Mouse (Mus musculus) granulocyte monocyte progenitor cell, adult 5-6 weeks (primary cell): ENCODE measurements around the gene Stxbp4. TPM values are rescaled to one million over a fixed set of nuclear protein-coding genes. Genes with fewer than 3 reads are reported as not detected.

Source experiments
- ATAC-seq: replicated peaks from 2 replicates; pipeline ENCODE4 v1.8.0; 2016; ENCODE audit warnings: mild to moderate bottlenecking, moderate TSS enrichment, inconsistent platforms; ENCODE audit not compliant: poor library complexity, severe bottlenecking
- total RNA-seq, 2 experiments: library from RNA; stranded (forward) in 1 of 2; stranded (reverse) in 1 of 2; fragments of 200-712, 200-1000 nt in 1 of 2; fragments of >200 nt in 1 of 2; fragmentation: Nextera tagmentation in 1 of 2; gene quantifications; 2 replicates each; pipeline ENCODE4 v1.2.3; 2014 to 2017

The Stxbp4 gene
- total RNA-seq, 2 experiments from 2014 or later: 5.4 to 6.4 TPM

DNA sequence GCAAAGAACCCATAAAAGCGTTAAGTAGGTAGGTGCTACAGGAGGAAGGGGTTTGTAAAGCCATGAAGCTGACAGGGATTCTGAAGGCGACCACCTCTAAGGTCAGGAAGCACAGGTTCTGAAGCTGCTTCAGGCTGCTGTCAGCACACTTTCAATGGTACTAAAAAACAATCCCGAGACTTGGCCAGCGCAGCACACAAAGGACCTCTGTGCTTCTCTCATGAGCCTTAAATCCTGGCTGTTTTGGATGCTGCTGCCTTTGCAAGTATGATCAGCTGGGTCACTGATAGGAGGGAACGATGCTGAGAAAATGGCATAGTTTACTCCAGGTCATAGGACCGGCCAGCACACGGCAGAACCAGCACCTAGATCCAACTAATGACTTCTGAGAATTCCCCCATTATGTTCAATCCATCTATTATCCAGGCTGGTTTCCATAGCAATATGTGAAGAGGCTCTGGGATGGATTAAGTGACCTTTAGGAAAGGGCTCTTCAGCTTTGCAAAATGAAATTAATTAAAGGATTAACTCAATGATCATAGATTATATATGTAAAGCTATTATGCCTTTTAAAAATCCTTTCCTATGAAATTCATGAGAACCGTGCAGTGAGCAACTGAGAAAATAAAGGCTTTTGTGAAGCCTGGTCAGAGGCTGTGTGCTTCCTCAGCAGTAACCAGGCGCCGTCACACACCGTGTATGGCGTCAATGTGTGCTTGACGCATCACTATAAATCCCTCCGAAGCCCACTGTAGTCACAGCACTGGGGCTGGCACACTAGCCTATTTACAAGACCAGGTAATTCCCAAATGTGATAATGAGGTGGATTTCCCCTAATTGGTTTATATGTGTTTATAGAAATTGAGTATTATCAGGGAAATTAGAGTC is 152.9 kb downstream of the Stxbp4 start:
- ATAC-seq: no peak

DNA sequence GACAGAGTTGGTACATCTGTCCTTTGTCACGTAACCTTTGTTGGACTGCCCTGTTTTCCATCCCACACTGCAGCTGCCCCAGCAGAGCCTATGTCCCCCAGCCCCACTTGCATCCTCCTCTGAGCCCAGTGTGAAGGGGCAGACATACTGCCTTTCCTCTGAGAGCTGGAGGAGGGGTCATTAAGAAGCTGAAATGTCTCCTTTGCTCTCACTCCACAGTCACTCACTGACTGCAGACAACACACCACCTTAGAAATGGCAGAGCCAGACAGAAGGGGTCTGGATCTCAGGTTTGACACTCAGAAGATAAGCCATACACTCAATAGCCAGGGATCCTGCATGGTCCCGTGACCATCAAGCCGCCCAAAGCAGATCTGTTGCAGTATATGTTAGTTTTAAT is 154.1 kb downstream of the Stxbp4 start:
- ATAC-seq: no peak

DNA sequence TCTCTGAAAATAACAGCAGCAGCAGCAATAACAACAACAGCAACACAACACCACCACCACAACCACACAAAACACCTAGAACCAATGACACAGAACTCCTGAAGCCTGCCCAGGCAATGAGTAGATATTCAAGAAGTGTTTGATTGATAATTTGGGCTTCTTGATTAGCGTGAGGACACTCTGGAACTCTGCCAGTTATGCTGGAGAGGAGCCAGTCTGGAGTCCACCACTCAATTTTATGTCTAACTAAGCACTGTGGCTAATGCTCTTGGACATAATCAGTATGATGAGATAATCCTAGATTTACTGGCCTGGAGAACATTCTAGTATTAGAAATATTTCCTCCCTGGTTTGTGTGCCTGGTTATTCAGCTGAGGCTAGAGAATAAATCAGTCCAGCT is 156.1 kb downstream of the Stxbp4 start:
- no peak for ATAC-seq

DNA sequence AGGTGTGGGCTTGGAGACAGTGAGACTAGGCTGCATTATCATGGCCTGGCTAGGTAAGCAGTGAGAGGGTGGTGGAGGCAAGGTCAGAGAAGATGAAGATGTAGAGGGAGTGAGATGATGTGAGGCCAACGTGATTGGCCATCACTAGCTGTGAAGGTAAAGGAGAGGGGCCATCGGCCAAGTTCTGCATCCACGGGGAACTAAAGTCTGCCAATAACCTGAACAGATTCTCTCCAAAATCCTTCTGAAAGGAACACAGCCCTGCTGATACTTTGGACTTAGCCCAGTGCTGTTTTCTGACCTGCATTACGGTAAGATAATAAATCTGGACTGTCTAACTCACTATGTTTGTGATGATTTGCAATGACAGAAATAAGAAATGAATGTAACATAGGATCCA is 167.6 kb downstream of the Stxbp4 start:
- ATAC-seq: no peak

DNA sequence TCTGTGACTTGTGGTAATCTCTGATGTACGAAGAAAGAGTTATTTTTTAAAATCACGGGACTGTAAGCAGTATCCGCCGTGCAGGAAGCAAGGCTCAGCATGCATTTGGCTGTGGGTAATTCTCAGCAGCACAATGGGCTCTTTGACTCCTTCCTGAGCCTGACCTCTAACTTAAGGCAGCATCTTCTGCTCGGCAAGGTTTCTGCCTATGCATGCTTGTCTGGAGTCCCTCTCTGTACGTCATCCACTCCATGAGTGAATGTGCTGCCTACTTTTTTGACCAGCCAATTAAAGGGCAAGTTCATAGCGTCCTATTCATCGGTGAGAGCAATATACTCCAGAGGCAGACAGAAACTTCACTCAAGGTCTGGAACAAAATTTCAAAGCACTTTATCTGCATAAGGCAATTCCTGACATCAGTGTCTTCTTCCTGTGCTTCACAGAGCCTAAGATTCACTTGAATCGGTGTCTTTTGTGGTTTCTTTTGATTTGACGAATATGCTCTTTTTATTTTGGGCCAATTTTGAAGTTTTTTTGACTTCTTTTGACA is 173.8 kb downstream of the Stxbp4 start:
- ATAC-seq: no peak

DNA sequence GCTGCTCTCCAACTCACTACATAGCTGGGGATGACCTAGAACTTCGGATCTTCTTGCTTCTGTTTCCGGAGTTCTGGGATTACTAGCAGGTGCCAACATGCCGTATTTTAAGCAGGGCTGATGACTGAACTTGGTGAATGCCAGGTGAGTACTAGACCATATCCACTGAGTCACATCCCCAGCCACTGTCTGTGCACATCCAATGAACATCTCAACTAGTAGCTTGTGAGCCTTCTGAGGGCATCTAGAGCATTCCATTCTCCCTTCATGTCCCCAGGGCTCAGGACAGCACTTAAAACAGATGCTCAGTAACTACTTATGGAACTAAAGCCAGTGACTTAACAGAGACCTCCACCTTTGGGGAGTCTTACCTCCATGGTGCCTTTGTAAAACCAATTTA is 177.4 kb downstream of the Stxbp4 start:
- ATAC-seq: no peak

DNA sequence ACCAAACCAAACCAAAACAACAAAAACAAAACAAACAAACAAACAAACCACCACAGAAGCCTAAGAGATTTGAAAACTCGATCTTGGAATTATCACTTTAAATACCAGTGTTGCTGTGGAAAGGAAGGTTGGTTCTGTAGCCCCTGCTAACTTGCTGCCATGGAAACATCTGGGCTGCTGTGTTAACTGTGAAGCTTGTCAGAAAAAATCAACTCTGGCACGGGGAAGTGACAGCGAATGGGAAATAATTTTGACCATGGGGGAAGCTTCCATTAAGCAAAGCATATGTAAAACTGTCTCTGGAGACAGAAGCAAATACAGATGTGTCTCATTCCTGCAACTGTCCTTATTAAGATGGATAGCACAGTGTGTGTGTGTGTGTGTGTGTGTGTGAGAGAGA is 185.8 kb downstream of the Stxbp4 start:
- no peak for ATAC-seq

DNA sequence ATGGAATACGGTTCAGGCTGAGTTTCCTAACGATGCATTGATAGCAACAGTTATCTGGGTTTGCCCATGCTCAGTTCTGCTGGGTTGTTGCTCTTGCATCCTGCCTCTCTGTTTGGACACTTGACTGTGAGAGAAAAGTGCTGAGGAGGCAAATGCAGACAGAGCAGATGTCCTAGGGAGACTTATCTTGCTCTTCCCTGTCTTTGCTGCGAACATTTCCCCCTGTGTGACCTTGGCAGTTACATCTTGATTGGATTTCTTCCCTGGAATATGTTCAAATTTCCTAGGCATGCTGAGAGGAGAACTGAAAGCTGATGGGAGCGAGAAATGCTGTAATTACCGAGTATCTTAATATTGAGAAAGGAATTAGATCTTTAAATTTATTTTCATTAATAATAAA is 186.4 kb downstream of the Stxbp4 start:
- no peak for ATAC-seq

DNA sequence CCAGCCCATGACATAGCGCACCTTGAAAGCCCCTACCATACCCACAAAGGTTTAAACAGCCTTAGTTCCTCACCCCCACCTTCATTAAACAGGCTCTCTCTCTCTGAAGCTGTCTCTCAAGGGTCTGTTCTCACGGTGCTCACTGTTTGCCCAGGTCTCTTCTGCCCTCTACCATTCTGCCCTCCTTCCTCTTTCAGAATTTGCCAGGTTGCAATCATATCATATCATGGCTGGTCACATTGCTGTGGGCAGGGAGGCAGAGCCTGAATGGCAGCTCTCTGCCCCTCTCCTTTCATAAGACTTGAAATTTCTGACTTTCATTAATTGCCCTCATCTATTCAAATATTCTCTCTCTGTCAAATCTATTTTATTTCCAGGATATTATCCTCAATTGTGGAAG is 195.4 kb downstream of the Stxbp4 start:
- ATAC-seq: no peak

DNA sequence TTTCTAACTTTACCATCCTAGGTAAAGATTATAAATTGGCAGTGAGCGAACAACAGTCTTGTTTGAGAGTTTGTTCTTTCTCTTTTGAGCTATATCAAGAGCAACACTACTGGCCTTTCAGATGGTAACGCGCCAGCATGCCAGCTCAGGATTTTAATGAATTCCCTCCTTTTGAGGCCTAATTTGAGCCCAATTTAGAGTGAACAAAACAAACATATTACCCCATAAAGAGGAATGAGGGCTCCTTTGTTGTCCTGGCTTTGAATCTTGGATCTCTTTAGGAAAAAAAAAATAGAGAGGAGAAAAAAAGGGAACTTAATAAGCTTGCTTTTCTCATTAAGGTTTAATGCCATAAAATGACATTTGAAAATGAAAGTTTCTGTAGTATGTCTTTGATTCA is 197.0 kb downstream of the Stxbp4 start:
- ATAC-seq: no peak

DNA sequence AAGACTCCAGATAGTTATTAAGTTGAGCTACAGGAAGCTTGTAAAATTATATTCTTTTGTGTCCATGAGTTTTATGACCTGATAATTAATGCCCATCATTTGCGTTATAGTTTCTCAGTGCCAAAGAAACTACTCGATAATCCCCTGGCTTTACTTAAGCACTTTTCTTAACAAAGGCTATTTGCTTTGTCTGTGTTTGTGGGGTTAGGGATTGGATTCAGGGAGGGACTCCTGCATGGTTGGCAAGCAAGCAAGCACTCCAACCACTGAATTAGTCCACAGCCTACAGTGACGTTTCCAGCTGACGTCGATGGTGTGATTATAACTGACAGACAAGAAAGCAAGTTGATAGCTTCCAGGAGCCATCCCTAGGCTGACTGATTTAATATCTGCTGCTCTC is 199.1 kb downstream of the Stxbp4 start:
- ATAC-seq: no peak

Other genes starting within 250 kb of the Stxbp4 start
- gene Hlf, start 247.2 kb downstream of the Stxbp4 start, total RNA-seq (2014; fragmentation: Nextera tagmentation): 10.2 and 11.0 TPM in 2 replicates
- gene Hlf, start 247.2 kb downstream of the Stxbp4 start, total RNA-seq (2017): 2.3 and 2.5 TPM in 2 replicates
- gene Cox11, start 89 bp upstream of the Stxbp4 start, total RNA-seq (2014; fragmentation: Nextera tagmentation): 8.4 and 19.9 TPM in 2 replicates
- gene Cox11, start 89 bp upstream of the Stxbp4 start, total RNA-seq (2017): 12.2 and 20.3 TPM in 2 replicates
- gene Tom1l1, start 50.3 kb upstream of the Stxbp4 start, total RNA-seq (2014; fragmentation: Nextera tagmentation): 2.4 and 4.2 TPM in 2 replicates
- gene Tom1l1, start 50.3 kb upstream of the Stxbp4 start, total RNA-seq (2017): 7.2 and 16.2 TPM in 2 replicates